Mouse (Mus musculus) kidney, adult 2 months (tissue): ENCODE data around the gene Mllt11.
A peak's percentile ranks its signal among the peaks of the same experiment; 100 is the strongest.

ENCODE experiments used
- CTCF ChIP-seq: fragments of 200-500 bp; conservative IDR thresholded peaks from 2 replicates; pipeline ENCODE4 v1.5.1; 2011; ENCODE audit warnings: low read depth, mild to moderate bottlenecking, control low read depth, low read length, moderate library complexity, mixed read lengths; ENCODE audit not compliant: insufficient read depth, insufficient read length
- POLR2A ChIP-seq: fragments of 200-500 bp; IDR thresholded peaks from one replicate; pipeline ENCODE4 v1.6.1; 2011; ENCODE audit warnings: low read depth, low read length, control low read depth

GRCm38 (mm10) chr3:95174011-95174592 lies 57.9 kb downstream of the Mllt11 start:
- peak; percentile 90 for TF ChIP-seq CTCF
- TF ChIP-seq POLR2A = no peak
